Mouse (Mus musculus): Measurements from ENCODE around the gene Gm5415.

DNA sequence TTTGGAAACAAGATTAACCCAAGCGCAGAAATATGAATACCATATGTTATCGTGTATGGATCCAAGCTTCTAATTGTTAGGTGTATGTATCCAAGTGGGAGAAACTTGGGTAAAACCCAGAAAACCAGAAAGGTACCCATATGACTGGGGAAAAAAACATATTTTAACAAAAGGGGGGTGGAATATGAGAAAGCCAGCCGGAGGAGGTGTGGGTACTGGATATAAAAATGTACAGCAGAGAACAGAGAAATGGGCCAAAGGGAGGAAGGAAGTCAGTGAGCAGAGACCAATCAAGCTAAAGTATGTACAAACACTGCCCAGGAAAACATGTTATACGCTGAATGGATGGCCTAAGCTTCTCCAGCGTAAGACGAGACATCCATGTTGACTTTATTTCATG lies 43.7 kb downstream of the Gm5415 start:
- TF ChIP-seq POLR2A (IDR thresholded peaks at IDR 0.05; ENCODE audit: borderline replicate concordance, low read depth, low read length) (no peak), CTCF (IDR thresholded peaks at IDR 0.05; ENCODE audit: low read depth, low read length) (no peak)
